Mouse (Mus musculus): ENCODE measurements around the gene St3gal4. TPM values are rescaled to one million over a fixed set of nuclear protein-coding genes. Genes with fewer than 3 reads are reported as not detected.
A peak's percentile ranks its signal among the peaks of the same experiment; 100 is the strongest.

St3gal4 gene
- polyA plus RNA-seq, 1 experiment, result 18.4 TPM

DNA sequence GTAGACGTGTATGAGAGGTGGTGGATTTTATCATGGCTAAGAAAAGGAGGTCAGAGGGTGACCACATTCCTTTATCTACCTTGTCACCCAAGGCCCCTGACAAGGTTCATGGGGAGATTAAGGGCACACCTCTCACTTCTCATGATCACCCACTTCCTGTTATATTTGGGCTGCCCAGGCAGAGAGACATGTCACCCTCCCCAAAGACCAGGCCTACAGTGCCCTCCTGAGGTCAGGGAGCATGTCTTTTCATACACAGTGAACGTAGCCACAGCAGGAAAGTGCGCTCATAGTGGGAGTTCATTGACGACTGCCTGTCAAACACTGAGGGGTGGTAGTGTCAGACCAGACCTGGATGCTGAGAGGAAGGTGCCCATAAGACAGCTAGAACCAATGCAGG lies 102.3 kb downstream of the St3gal4 start:
- TF ChIP-seq CTCF (IDR thresholded peaks at IDR 0.05; ENCODE audit: insufficient read depth, low read length) (peak; percentile 87), POLR2A (IDR thresholded peaks at IDR 0.05; ENCODE audit: borderline replicate concordance, extremely low read depth, low read depth, low read length) (no peak)
- no peak for DNase-seq
- Histone ChIP-seq H3K4me3 (replicated peaks; ENCODE audit: extremely low read depth, low read depth, low read length) (no peak overlapping the region), H3K4me1 (ENCODE audit: control insufficient read depth, insufficient read depth, low read length) (no peaks in the 10 kb centered on the region)
- 34% methylated on average over 4 of the region's 4 CpGs for WGBS

GRCm38 (mm10) chr9:35007697-35008341 lies 111.2 kb downstream of the St3gal4 start:
- Histone ChIP-seq H3K4me1 (ENCODE audit: control insufficient read depth, insufficient read depth, low read length) (0 out of 2 replicates have a peak, but pooled peaks cover 3% of the 10 kb centered on the region), H3K4me3 (replicated peaks; ENCODE audit: extremely low read depth, low read depth, low read length) (no peak overlapping the region)
- no peak for DNase-seq
- 67% methylated on average over 14 of the region's 14 CpGs for whole genome bisulfite sequencing
- TF ChIP-seq CTCF (IDR thresholded peaks at IDR 0.05; ENCODE audit: insufficient read depth, low read length) (no peak), POLR2A (IDR thresholded peaks at IDR 0.05; ENCODE audit: borderline replicate concordance, extremely low read depth, low read depth, low read length) (no peak)

DNA sequence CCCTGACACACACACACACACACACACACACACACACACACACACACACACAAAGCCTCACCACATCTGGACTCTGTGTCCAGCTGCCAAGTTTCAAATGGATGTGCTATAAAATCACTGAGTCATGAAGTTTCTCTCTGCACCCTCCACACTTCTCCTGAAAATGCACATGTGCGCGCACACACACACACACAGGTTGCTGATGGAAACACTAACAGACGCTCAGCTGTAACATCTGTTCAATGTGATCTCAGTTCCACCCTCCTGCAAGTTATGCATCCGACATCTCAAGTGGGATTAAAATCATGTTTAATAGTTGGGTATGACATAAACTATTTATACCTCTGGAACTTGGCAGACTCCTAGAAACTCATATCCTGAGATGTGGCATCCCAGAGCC lies 115.0 kb downstream of the St3gal4 start:
- DNase-seq, result no peak
- TF ChIP-seq CTCF (IDR thresholded peaks at IDR 0.05; ENCODE audit: insufficient read depth, low read length) (no peak), POLR2A (IDR thresholded peaks at IDR 0.05; ENCODE audit: borderline replicate concordance, extremely low read depth, low read depth, low read length) (no peak)
- no peak overlapping the region for H3K4me3 ChIP-seq (replicated peaks; ENCODE audit: extremely low read depth, low read depth, low read length)
- H3K4me1 ChIP-seq (ENCODE audit: control insufficient read depth, insufficient read depth, low read length), result 0 out of 2 replicates have a peak, but pooled peaks cover 3% of the 10 kb centered on the region
- 82% methylated on average over 4 of the region's 4 CpGs for WGBS

DNA sequence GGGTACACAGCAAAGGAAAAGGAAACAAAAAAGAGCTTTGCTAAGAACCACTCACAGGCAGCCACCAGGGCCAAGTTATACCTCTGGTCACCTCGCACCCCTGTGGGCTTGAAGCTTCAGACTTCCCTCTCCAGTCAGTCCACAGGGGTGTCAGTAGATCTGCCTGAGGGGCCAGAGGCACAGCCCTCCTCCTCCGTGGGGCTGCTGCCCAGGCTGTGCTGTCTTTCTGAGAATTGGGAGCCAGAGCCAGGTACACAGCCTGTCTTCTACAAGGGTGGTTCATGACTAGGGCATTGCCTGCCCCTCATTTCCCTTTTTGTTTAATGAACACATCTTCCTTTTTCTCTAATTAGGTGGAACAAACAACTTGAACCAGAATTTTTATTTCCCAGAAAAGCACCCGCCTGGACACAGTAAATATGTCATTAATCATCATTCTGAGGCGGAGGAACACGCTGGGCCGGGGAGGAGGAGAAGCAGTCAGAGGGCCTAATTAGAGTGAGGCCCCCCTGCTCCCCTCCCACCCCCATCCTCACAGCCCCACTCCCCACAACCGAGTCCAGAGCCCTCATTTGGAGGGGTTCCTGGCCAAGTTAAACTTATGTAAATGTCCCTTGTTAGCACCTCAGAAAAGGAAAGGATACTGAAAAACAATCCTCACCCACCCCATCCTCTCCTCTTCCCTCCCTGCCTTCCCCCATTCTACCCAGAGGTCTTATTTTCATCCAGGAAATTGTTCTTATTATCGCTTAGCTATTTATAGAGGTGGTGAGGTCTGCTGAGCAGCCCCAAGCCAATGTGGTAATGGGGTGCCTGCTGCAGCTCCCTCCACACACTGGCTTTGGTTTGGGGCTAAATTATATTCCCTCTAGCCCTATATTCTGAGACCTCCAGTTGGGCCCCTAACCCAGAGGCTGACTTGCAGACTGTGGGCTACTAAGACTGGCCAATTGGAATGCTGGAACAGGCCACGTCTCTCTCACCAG lies 120.9 kb downstream of the St3gal4 start:
- TF ChIP-seq CTCF (IDR thresholded peaks at IDR 0.05; ENCODE audit: insufficient read depth, low read length) (no peak), POLR2A (IDR thresholded peaks at IDR 0.05; ENCODE audit: borderline replicate concordance, extremely low read depth, low read depth, low read length) (no peak)
- 40% methylated on average over 9 of the region's 9 CpGs for WGBS

More for the DNA sequence above, 120.9 kb downstream of the St3gal4 start:
- Histone ChIP-seq H3K4me1 (ENCODE audit: control insufficient read depth, insufficient read depth, low read length) (peaks cover 16% of the 10 kb centered on the region), H3K4me3 (replicated peaks; ENCODE audit: extremely low read depth, low read depth, low read length) (no peak overlapping the region)
- no peak for DNase-seq

Other genes starting within 250 kb of the St3gal4 start
- gene Dcps, start 56.8 kb upstream of the St3gal4 start, polyA plus RNA-seq (2012; rRNA removed), result 27.7 and 31.2 TPM in 2 replicates
- 72.4 and 88.1 TPM in 2 replicates for gene Srpr, start 80.9 kb upstream of the St3gal4 start, polyA plus RNA-seq (2012; rRNA removed)
- gene Tirap, start 81.0 kb upstream of the St3gal4 start, polyA plus RNA-seq (2012; rRNA removed), result 19.9 and 20.8 TPM in 2 replicates
- gene Foxred1, start 91.8 kb upstream of the St3gal4 start, polyA plus RNA-seq (2012; rRNA removed), result 12.4 and 18.3 TPM in 2 replicates
- 10.1 and 12.7 TPM in 2 replicates for gene Fam118b, start 148.5 kb upstream of the St3gal4 start, polyA plus RNA-seq (2012; rRNA removed)
- gene Rpusd4, start 148.6 kb upstream of the St3gal4 start, polyA plus RNA-seq (2012; rRNA removed), result 7.5 and 9.0 TPM in 2 replicates

Data from lung, adult 2 months (tissue).